Mouse (Mus musculus) C2C12 (cell line): ENCODE data around the gene Cacna1h.

Experiments
- CEBPB ChIP-seq: IDR thresholded peaks from one replicate; pipeline ENCODE4 v1.6.1; 2011; ENCODE audit warnings: low read depth, mild to moderate bottlenecking, control low read depth, moderate library complexity
- CTCF ChIP-seq: IDR thresholded peaks from one replicate; pipeline ENCODE4 v1.5.1; 2011; ENCODE audit not compliant: control insufficient read depth, insufficient read depth, insufficient read length
- MYOG ChIP-seq: IDR thresholded peaks from one replicate; pipeline ENCODE4 v1.6.1; 2011; ENCODE audit not compliant: control insufficient read depth, insufficient read length; ENCODE audit errors: extremely low read depth
- USF1 ChIP-seq: IDR thresholded peaks from one replicate; pipeline ENCODE4 v1.6.1; 2011; ENCODE audit warnings: low read depth, mild to moderate bottlenecking, control low read depth, moderate library complexity

DNA sequence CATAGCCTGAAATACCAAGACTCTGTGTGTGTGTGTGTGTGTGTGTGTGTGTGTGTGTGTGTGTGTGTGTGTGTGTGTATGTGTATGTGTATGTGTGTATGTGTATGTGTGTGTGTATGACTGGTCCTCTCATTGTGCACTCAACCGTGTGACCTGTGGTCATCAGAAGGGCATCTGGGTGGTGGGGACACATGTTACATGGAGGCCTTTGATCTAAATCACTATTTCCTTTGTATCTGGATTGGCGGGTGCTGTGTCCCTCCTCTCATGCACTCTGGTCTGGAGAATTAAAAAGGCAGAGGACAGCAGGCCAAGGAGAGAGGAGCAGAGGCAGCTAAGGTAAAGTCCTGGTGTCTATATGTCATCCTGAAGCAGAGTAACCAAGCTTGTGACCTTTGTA is 67.6 kb downstream of the Cacna1h start, which contains the start of gene Tpsb2:
- TF ChIP-seq CTCF (no peak), CEBPB (no peak), MYOG (no peak), USF1 (no peak)
